Mouse (Mus musculus) lung, adult 2 months (tissue): Measurements from ENCODE around the gene Gm49388. TPM values are rescaled to one million over a fixed set of nuclear protein-coding genes. Genes with fewer than 3 reads are reported as not detected.
A peak's percentile ranks its signal among the peaks of the same experiment; 100 is the strongest.

ENCODE experiments used
- DNase-seq: peaks from one replicate; pipeline ENCODE4 v3.0.0; 2022
- H3K4me1 ChIP-seq: fragments of 200-500 bp; 2 replicates; pipeline ENCODE4 v1.6.1; 2011; ENCODE audit warnings: low read length; ENCODE audit not compliant: control insufficient read depth, insufficient read depth
- H3K4me3 ChIP-seq: fragments of 200-500 bp; replicated peaks from 2 replicates; pipeline ENCODE3; 2011; ENCODE audit warnings: low read depth, mild to moderate bottlenecking, control low read depth, low read length; ENCODE audit errors: extremely low read depth
- CTCF ChIP-seq: fragments of 200-500 bp; IDR thresholded peaks from 2 replicates; pipeline ENCODE4 v1.5.1; 2011; ENCODE audit warnings: mild to moderate bottlenecking, low read length, control low read depth; ENCODE audit not compliant: insufficient read depth
- POLR2A ChIP-seq: fragments of 200-500 bp; IDR thresholded peaks from 2 replicates; pipeline ENCODE4 v1.6.1; 2011; ENCODE audit warnings: low read depth, mild to moderate bottlenecking, control low read depth, low read length, borderline replicate concordance; ENCODE audit errors: extremely low read depth
- WGBS: fragments of 180-500 bp; shearing (Covaris S2); methylation state at CpG from one replicate; pipeline ENCODE4 v1.1.7; 2018; 5-methylcytosine and 5-hydroxymethylcytosine counted together
- polyA plus RNA-seq: library from polyadenylated mRNA; depleted of rRNA; stranded (reverse); fragments of >200 nt; gene quantifications from 2 replicates; pipeline ENCODE4 v1.2.3, GENCODE M21; 2012

Gene Gm49388
- polyA plus RNA-seq, 1 experiment = not detected

DNA sequence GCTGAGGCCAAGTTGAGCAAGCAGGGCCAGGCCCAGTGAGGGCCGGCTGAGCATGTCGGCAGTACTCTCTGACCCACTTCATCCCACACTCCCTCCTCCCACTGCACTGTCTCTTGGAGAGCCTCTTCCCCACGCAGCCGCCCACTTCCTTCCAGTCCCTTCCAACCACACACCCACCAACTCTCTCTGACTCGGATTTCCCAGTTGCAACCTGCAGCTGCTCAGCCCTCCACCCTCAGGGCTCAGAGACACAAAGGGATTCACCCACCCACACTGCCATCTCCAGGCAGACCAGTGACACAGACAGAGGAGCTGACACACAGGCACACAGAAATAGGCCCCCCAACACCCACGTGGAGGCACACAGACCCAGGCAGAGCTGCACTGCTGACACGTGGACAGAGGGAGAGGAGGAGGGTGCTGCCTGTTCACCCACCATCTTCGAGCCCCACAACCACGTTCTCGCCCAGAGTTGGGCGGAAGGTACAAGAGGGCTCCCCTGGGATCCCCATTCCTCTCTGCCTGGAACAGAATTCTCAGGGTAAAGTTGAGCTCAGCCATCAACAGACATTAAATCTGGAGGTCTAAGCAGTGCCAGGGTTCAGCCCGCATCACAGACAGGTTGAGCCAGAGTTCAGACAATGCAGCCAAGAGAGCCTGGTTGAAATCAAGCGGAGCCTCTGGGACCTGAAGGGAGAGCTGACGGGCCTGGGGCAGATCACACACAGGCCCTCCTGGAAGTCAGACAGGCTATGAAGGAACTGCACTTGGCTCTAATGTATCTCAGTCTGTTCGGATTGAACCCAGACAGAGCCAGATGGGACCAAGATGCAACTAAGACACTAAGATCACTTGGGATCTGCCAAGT is 30.8 kb downstream of the Gm49388 start:
- H3K4me3 ChIP-seq = no peak overlapping the region
- TF ChIP-seq POLR2A (peak; percentile 35; the same call in 1 of the 2 replicates), CTCF (peak; percentile 66)
- peak; percentile 28 for DNase-seq
- 48% methylated on average over 15 of the region's 15 CpGs for WGBS
- no peaks in the 10 kb centered on the region; the same call in 1 of the 2 replicates for H3K4me1 ChIP-seq

DNA sequence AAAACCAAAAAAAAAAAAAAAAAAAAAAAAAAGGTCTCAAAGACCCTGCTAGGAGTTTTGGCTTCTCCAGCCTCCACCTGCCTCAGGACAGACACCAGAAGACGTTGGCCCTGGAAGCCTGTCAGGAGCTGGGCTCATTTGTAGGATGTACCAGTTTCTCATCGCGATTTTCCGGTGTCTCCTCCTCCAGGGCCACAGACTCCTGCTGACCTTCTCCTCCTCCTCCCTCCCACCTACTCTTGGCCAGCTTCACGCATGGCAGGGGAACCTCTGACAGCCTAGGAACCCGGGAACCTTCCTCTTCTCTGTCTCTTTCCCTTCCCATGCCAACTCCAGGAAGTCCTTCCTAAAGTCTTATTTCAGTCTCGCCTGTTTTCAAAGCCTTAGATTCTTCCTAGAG is 31.6 kb downstream of the Gm49388 start:
- DNase-seq = no peak
- H3K4me3 ChIP-seq = no peak overlapping the region
- WGBS = 74% methylated on average over 7 of the region's 7 CpGs
- TF ChIP-seq POLR2A = no peak
- no peak for TF ChIP-seq CTCF
- H3K4me1 ChIP-seq = no peaks in the 10 kb centered on the region; the same call in 1 of the 2 replicates

DNA sequence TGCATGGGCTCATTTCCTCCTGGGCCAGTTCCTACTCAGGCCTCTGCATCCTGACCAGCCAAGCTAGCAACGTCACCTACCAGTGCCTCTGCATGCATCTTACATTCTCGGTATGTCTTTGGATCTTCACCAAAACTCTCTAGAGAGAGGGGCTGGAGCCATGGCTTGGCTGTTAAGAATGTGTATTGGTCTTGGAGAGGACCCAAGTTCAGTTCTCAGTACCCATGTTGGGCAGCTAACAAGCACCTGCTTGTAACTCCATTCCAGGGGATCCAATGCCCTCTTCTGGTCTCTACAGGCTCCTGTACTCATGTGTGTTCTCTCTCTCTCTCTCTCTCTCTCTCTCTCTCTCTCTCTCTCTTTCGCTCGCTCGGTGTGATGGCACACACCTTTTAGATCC is 32.4 kb downstream of the Gm49388 start:
- 81% methylated on average over 5 of the region's 5 CpGs for WGBS
- TF ChIP-seq POLR2A (no peak), CTCF (no peak)
- DNase-seq = no peak
- Histone ChIP-seq H3K4me3 (no peak overlapping the region), H3K4me1 (no peaks in the 10 kb centered on the region; the same call in 1 of the 2 replicates)

DNA sequence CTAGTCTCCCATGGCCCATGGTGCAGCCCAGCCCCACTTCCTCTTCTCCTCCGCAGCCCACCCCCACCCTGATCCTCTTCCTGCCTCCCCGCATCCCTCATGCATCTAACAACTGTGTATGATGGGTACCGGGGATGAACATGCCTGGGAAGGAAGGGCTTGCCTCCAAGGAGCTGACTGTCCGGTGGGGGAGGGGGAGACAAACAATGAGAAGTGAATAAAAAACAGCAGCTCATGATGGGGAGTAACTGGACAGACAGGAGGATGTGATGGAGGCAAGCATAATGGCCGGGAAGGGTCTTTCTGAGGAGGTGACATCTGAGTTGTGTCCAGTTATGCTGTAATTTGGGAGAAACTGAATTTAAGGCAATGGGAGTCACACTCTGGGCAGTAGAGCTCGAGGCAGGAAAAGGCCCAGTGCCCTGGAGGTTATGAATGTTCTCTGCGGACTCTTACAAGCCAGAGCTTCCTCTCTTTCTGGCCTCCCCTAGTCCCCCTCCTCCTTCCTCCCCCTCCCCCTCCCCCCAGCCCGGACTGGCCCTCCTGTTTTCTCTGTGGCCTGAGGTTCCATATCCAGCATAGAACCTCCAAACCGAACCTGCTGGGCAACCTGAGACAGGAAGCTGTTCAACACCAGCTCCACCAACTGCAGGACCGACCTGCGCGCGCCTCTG is 35.6 kb downstream of the Gm49388 start:
- no peak for TF ChIP-seq CTCF
- no peak for TF ChIP-seq POLR2A
- Histone ChIP-seq H3K4me1 (no peaks in the 10 kb centered on the region), H3K4me3 (no peak overlapping the region)
- no peak for DNase-seq
- WGBS = 38% methylated on average over 13 of the region's 13 CpGs

DNA sequence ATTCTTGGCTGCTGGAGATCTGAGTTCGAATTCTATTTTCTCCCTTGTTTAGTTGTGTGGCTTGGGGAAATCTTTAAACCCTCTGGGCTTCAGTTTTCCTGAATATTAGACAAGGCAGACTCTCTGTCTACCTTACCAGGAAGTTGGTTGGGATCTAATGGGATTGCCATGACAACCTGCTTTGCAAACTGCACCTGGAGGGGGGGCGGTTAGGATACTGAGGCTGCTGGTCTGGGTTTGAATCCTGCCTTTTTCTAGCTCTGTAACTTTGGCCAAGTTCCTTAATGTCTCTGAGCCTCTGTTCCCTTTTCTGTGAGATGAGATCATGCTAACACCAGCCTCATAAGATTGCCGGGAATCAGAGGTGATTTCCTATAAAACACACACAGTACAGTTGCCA is 37.1 kb downstream of the Gm49388 start:
- DNase-seq = no peak
- no peaks in the 10 kb centered on the region for H3K4me1 ChIP-seq
- 70% methylated on average over 3 of the region's 3 CpGs for WGBS
- TF ChIP-seq CTCF (no peak), POLR2A (no peak)
- H3K4me3 ChIP-seq = no peak overlapping the region

DNA sequence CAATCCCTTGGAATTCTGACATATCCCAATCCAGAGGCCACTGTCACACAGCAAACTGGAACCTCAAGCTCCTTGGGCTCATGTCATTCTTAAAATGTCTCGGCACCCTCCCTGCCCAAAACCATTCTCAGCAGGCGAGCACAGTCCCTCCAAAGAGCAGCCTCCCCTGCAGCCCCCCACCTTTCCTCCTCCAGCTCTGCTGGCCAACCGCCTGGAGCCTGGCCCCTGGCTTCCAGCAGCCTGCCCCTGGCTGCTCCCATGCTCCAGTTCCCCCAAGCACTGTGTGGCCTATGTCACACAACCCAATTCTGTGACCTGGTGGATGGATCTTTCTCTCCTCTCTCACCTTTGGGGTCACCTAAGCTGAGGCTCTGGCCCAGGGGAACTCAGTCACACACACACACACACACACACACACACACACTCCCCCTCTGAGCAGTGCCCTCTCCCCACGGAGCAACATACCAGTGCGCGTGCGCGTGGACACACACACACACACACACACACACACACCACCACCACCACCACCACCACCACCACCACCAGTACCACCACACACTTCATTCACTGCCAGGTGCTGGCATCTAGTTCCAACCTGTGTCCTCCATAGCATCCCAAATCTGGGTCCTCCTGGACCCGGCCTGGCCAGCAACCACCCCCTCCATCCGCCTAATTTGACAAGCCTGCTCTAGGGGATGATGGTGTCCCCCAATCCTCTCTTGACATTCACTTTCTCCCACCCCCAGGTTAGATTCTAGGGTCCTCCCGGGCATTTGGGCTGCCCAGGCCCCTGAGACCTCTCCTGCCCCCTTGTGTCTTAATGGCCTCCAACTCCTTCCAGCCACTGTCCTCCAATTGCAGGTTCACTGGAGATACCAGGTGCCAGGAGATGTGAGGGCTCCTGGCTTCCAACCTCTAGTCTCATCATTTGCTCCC is 38.1 kb downstream of the Gm49388 start:
- Histone ChIP-seq H3K4me1 (no peaks in the 10 kb centered on the region), H3K4me3 (no peak overlapping the region)
- TF ChIP-seq POLR2A (no peak), CTCF (no peak)
- 83% methylated on average over 11 of the region's 11 CpGs for WGBS
- no peak for DNase-seq

DNA sequence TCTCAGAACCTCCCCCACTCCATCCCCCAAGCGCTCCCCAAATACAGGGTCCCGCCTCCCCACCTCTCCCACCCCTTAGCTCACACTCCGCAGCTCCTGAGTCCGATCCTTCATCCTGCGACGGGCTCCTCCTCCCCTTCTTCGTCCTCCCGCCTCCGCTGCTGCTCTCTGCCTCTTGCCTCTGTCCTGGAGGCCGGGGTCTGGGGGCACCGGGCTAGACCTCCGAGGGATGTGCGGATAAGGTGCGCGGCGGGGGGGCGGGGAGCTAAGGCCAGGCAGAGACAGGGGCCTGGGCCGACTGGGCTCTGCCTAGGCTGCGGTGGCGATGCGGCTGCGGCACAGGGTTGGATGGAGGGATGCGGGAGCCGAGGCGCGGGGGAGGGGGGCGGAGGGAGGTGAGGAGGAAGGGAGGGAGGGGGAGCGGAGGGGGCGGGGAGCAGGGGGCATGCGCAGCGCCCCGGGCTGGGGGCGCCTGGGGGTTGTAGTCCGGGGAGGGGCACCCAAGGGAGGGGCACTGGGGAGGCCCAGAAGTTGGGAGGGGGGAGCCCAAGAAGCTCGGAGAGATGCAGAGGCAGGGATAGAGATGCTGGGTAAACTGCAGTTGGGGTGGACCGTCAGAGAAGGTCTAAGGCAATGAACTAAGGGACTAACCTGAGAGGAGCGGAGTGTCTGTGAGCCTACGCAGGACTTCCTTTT is 38.9 kb downstream of the Gm49388 start, which contains the start of the genes Stx4a and Stx1b:
Stx4a (plus strand) TSS at position 119 of the 696 bp plus-strand sequence.
Stx1b (minus strand) TSS at position 374 of the 696 bp plus-strand sequence.
- no peak for DNase-seq
- 13% methylated on average over 33 of the region's 38 CpGs for WGBS
- Histone ChIP-seq H3K4me1 (no peaks in the 10 kb centered on the region), H3K4me3 (no peak within 1 kb of the TSS)
- TF ChIP-seq CTCF = no peak
- TF ChIP-seq POLR2A = no peak

DNA sequence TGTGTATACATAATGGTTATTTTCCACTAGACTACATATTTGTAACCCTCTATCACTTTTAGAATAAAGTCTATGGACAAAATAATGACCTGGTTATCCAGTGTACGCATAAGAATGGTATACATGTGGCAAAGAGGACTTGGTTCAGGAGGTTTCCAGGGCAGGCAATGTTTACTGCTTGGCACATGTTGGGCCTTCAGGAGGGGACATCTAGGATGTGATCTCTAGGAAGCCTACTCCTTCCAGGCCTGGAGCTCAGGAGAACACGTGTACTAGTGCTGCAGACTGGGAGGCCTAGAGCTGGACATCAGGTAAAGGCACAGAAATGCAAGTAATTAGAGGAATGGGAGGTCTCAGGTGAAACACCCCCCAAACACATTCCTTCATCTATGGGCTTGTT is 50.1 kb downstream of the Gm49388 start:
- TF ChIP-seq POLR2A (no peak), CTCF (no peak)
- Histone ChIP-seq H3K4me3 (no peak overlapping the region), H3K4me1 (no peaks in the 10 kb centered on the region)
- DNase-seq = no peak
- WGBS = 75% methylated on average over 2 of the region's 2 CpGs
